8 mouse cellular contexts compared by ENCODE assay signal in genomic region chr3:90080498-90080863, GRCm38 (mm10). TPM values are rescaled to one million over a fixed set of nuclear protein-coding genes. Genes with fewer than 3 reads are reported as not detected.
DNase-seq lines count a peak whose midpoint lies in the region; ATAC-seq and TF ChIP-seq lines count a peak whose summit lies in the region.

No protein-coding gene starts in this region.

- H3K4me3 ChIP-seq in lung, adult 2 months (replicated peaks; ENCODE audit: extremely low read depth, low read depth, low read length): peak overlapping the region; percentile 95
- H3K4me3 ChIP-seq in embryonic facial prominence, embryonic 14.5 days (ENCODE audit: low read depth, low read length): peak overlapping the region; percentile 67
- peak overlapping the region; percentile 94 for H3K4me3 ChIP-seq in intestine, postnatal 0 days (ENCODE audit: low read depth, low read length)
- peak overlapping the region; percentile 98 for H3K4me3 ChIP-seq in neural tube, embryonic 15.5 days (replicated peaks)

- H3K4me1 ChIP-seq in lung, adult 2 months (ENCODE audit: control insufficient read depth, insufficient read depth, low read length): peaks cover 41% of the 10 kb centered on the region
- H3K4me1 ChIP-seq in embryonic facial prominence, embryonic 14.5 days (ENCODE audit: control insufficient read depth, insufficient read depth, low read length): peaks cover 45% of the 10 kb centered on the region
- peaks cover 17% of the 10 kb centered on the region; the same call in 1 of the 2 replicates for H3K4me1 ChIP-seq in intestine, postnatal 0 days (replicated peaks; ENCODE audit: control insufficient read depth, insufficient read depth, low read length)
- H3K4me1 ChIP-seq in neural tube, embryonic 15.5 days: peaks cover 65% of the 10 kb centered on the region

- H3K36me3 ChIP-seq in embryonic facial prominence, embryonic 14.5 days (ENCODE audit: control insufficient read depth, insufficient read depth, low read length): no peaks in the 10 kb centered on the region
- H3K36me3 ChIP-seq in intestine, postnatal 0 days (ENCODE audit: control insufficient read depth, insufficient read depth): no peaks in the 10 kb centered on the region
- H3K36me3 ChIP-seq in neural tube, embryonic 15.5 days: no peaks in the 10 kb centered on the region

- TF ChIP-seq CTCF in lung, adult 2 months (IDR thresholded peaks at IDR 0.05; ENCODE audit: insufficient read depth, low read length): no peak
- TF ChIP-seq CTCF in intestine, postnatal 0 days (IDR thresholded peaks at IDR 0.05; ENCODE audit: low read depth): 0 out of 2 replicates have a peak, but pooled peaks have one; percentile 3

- no peak for ATAC-seq in embryonic facial prominence, embryonic 14.5 days (ENCODE audit: low read depth)
- no peak for ATAC-seq in intestine, postnatal 0 days
- no peak for ATAC-seq in neural tube, embryonic 15.5 days (ENCODE audit: low FRiP score)

- peak overlapping the region; percentile 97 for H3K27ac ChIP-seq in embryonic facial prominence, embryonic 14.5 days (replicated peaks; ENCODE audit: low read depth, low read length)
- H3K27ac ChIP-seq in intestine, postnatal 0 days (ENCODE audit: low read depth, low read length): peak overlapping the region; percentile 99
- peak overlapping the region; percentile 93 for H3K27ac ChIP-seq in neural tube, embryonic 15.5 days (replicated peaks)

- H3K4me2 ChIP-seq in embryonic facial prominence, embryonic 14.5 days (ENCODE audit: low read depth, low read length): peak overlapping the region; percentile 82
- peak overlapping the region; percentile 72 for H3K4me2 ChIP-seq in intestine, postnatal 0 days (replicated peaks; ENCODE audit: low read depth)
- peak overlapping the region; percentile 89 for H3K4me2 ChIP-seq in neural tube, embryonic 15.5 days

- H3K9me3 ChIP-seq in embryonic facial prominence, embryonic 14.5 days (ENCODE audit: control insufficient read depth, low read length): no peaks in the 10 kb centered on the region
- no peaks in the 10 kb centered on the region for H3K9me3 ChIP-seq in intestine, postnatal 0 days (ENCODE audit: control insufficient read depth)
- no peaks in the 10 kb centered on the region for H3K9me3 ChIP-seq in neural tube, embryonic 15.5 days (replicated peaks)

- TF ChIP-seq POLR2A in lung, adult 2 months (IDR thresholded peaks at IDR 0.05; ENCODE audit: borderline replicate concordance, extremely low read depth, low read depth, low read length): no peak

- H3K9ac ChIP-seq in embryonic facial prominence, embryonic 14.5 days (ENCODE audit: low read depth, low read length): peak overlapping the region; percentile 89
- H3K9ac ChIP-seq in intestine, postnatal 0 days (ENCODE audit: low read depth, low read length): peak overlapping the region; percentile 93
- peak overlapping the region; percentile 85 for H3K9ac ChIP-seq in neural tube, embryonic 15.5 days (replicated peaks)

- under 1% methylated on average over 6 of the region's 6 CpGs for WGBS in lung, adult 2 months
- WGBS in embryonic facial prominence, embryonic 14.5 days: under 1% methylated on average over 6 of the region's 6 CpGs
- WGBS in intestine, postnatal 0 days: 0% methylated on average over 6 of the region's 6 CpGs
- 2% methylated on average over 6 of the region's 6 CpGs for WGBS in neural tube, embryonic 15.5 days

- DNase-seq in lung, adult 2 months: no peak
- no peak for DNase-seq in lung, adult 18-20 months
- DNase-seq in embryonic facial prominence, embryonic 14.5 days (ENCODE audit: low spot score): no peak
- DNase-seq in urinary bladder, postnatal 25 days (ENCODE audit: low spot score): no peak
- no peak for DNase-seq in spleen, adult 12 weeks (ENCODE audit: low spot score)
- no peak for DNase-seq in frontal cortex, postnatal 25 days (ENCODE audit: low spot score in 2 of 2)

- no peaks in the 10 kb centered on the region for H3K27me3 ChIP-seq in embryonic facial prominence, embryonic 14.5 days (replicated peaks; ENCODE audit: control insufficient read depth, insufficient read depth, low read length)
- no peaks in the 10 kb centered on the region for H3K27me3 ChIP-seq in intestine, postnatal 0 days (replicated peaks; ENCODE audit: control insufficient read depth, insufficient read depth, low read length)
- H3K27me3 ChIP-seq in neural tube, embryonic 15.5 days (replicated peaks): no peaks in the 10 kb centered on the region

RNA-seq across cellular contexts. Expression of gene Tpm3, which starts 8.0 kb away (rescaled TPM):
- 133 and 219 TPM in 2 replicates for polyA plus RNA-seq in lung, adult 2 months (2012; rRNA removed)
- 423 and 451 TPM in 2 replicates for polyA plus RNA-seq in embryonic facial prominence, embryonic 14.5 days (2014; fragmentation: Nextera tagmentation; extraction: Ambion mirVana)
- 311 and 332 TPM in 2 replicates for polyA plus RNA-seq in intestine, postnatal 0 days (2015; fragmentation: Nextera tagmentation; extraction: Ambion mirVana)
- polyA plus RNA-seq in neural tube, embryonic 15.5 days (2015; fragmentation: Nextera tagmentation; extraction: Ambion mirVana): 313 and 382 TPM in 2 replicates

RNA-seq across cellular contexts. Expression of gene Nup210l, which starts 23.5 kb away (rescaled TPM):
- polyA plus RNA-seq in lung, adult 2 months (2012; rRNA removed): 0.40 and 0.58 TPM in 2 replicates
- 0.18 and 0.43 TPM in 2 replicates for polyA plus RNA-seq in embryonic facial prominence, embryonic 14.5 days (2014; fragmentation: Nextera tagmentation; extraction: Ambion mirVana)
- polyA plus RNA-seq in intestine, postnatal 0 days (2015; fragmentation: Nextera tagmentation; extraction: Ambion mirVana): 0.03 TPM in 1 of 2 replicates, not detected in the other
- polyA plus RNA-seq in neural tube, embryonic 15.5 days (2015; fragmentation: Nextera tagmentation; extraction: Ambion mirVana): 0.09 and 0.17 TPM in 2 replicates

RNA-seq across cellular contexts. Expression of gene Ubap2l, which starts 28.1 kb away (rescaled TPM):
- 91.9 and 95.2 TPM in 2 replicates for polyA plus RNA-seq in lung, adult 2 months (2012; rRNA removed)
- 207 and 211 TPM in 2 replicates for polyA plus RNA-seq in embryonic facial prominence, embryonic 14.5 days (2014; fragmentation: Nextera tagmentation; extraction: Ambion mirVana)
- polyA plus RNA-seq in intestine, postnatal 0 days (2015; fragmentation: Nextera tagmentation; extraction: Ambion mirVana): 112 and 117 TPM in 2 replicates
- 122 and 129 TPM in 2 replicates for polyA plus RNA-seq in neural tube, embryonic 15.5 days (2015; fragmentation: Nextera tagmentation; extraction: Ambion mirVana)

RNA-seq across cellular contexts. Expression of gene 4933434E20Rik, which starts 29.0 kb away (rescaled TPM):
- 34.7 and 47.4 TPM in 2 replicates for polyA plus RNA-seq in lung, adult 2 months (2012; rRNA removed)
- 144 TPM in 2 replicates for polyA plus RNA-seq in embryonic facial prominence, embryonic 14.5 days (2014; fragmentation: Nextera tagmentation; extraction: Ambion mirVana)
- polyA plus RNA-seq in intestine, postnatal 0 days (2015; fragmentation: Nextera tagmentation; extraction: Ambion mirVana): 128 and 130 TPM in 2 replicates
- 204 and 206 TPM in 2 replicates for polyA plus RNA-seq in neural tube, embryonic 15.5 days (2015; fragmentation: Nextera tagmentation; extraction: Ambion mirVana)
